19 mouse cellular contexts compared by ENCODE assay signal in genomic region chr1:170815287-170816004, GRCm38 (mm10). TPM values are rescaled to one million over a fixed set of nuclear protein-coding genes. Genes with fewer than 3 reads are reported as not detected.
DNase-seq lines count a peak whose midpoint lies in the region; TF ChIP-seq lines count a peak whose summit lies in the region.
"Had no signal": no experiment of that assay in that cellular context is flagged by ENCODE, and none has a peak within 500 bp of the region (broad histone marks: within the 10 kb centered on the region; RNA-seq: fewer than 3 reads in every experiment).

No protein-coding gene starts in this region.

- H3K27me3 ChIP-seq in small intestine, adult 2 months (ENCODE audit: control insufficient read depth, insufficient read depth, low read length), result no peaks in the 10 kb centered on the region
- H3K27me3 ChIP-seq: embryonic facial prominence, embryonic 12.5 days; forebrain, embryonic 15.5 days; heart, embryonic 15.5 days had no signal

- H3K27ac ChIP-seq in small intestine, adult 2 months (ENCODE audit: insufficient read depth, low read depth, low read length), result peak overlapping the region; percentile 79
- H3K27ac ChIP-seq: embryonic facial prominence, embryonic 12.5 days; forebrain, embryonic 15.5 days; heart, adult 2 months; heart, embryonic 15.5 days; hindbrain, embryonic 10.5 days; hindbrain, embryonic 14.5 days had no signal

- peak; percentile 66 for DNase-seq in heart, adult 11 months
- DNase-seq in heart, postnatal 25 days (ENCODE audit: low spot score), result no peak
- peak; percentile 65 for DNase-seq in kidney, adult 9 months
- no peak for DNase-seq in kidney, postnatal 14 days
- DNase-seq in adipocyte (ENCODE audit: low spot score), result peak; percentile 8
- DNase-seq in gastrocnemius, postnatal 36 days, result no peak
- DNase-seq: adrenal gland, postnatal 10 days; B cell, adult 2 months; cerebellum, adult 11-12 months; cerebellum, adult 9-10 months; cerebellum, postnatal 25 days; heart, adult 2 months; heart, postnatal 14 days had no signal

- no peak for TF ChIP-seq POLR2A in small intestine, adult 2 months (IDR thresholded peaks at IDR 0.05; ENCODE audit: low read depth, low read length)

- peaks cover 12% of the 10 kb centered on the region; the same call in 1 of the 2 replicates for H3K36me3 ChIP-seq in small intestine, adult 2 months (ENCODE audit: control insufficient read depth, insufficient read depth, low read length)
- H3K36me3 ChIP-seq: embryonic facial prominence, embryonic 12.5 days; forebrain, embryonic 15.5 days; hindbrain, embryonic 10.5 days had no signal

- no peak overlapping the region for H3K4me3 ChIP-seq in small intestine, adult 2 months (ENCODE audit: low read depth, low read length)
- H3K4me3 ChIP-seq: embryonic facial prominence, embryonic 12.5 days; forebrain, embryonic 15.5 days; heart, adult 2 months; heart, embryonic 15.5 days; hindbrain, embryonic 10.5 days had no signal

- TF ChIP-seq CTCF in small intestine, adult 2 months (IDR thresholded peaks at IDR 0.05; ENCODE audit: extremely low read depth, insufficient read length, insufficient replicate concordance, low read depth, low read length), result no peak

- 67% methylated on average over 2 of the region's 2 CpGs for WGBS in small intestine, adult 2 months

- intact Hi-C loops in heart, postnatal 25 days (cut with DNase I), result no loop called here
- intact Hi-C loops in gastrocnemius, postnatal 36 days (cut with DNase I), result no loop called here

- H3K4me1 ChIP-seq in small intestine, adult 2 months (ENCODE audit: control insufficient read depth, insufficient read depth, insufficient read length, low read length), result peaks cover 5% of the 10 kb centered on the region
- H3K4me1 ChIP-seq: embryonic facial prominence, embryonic 12.5 days; forebrain, embryonic 15.5 days; heart, embryonic 15.5 days; hindbrain, embryonic 10.5 days had no signal

RNA-seq across cellular contexts. Expression of gene Atf6, which starts 52.1 kb away (rescaled TPM):
- total RNA-seq in heart, postnatal 25 days (2021), result 10 to 100 TPM; 56.5 to 58.9 TPM
- 4.4 and 8.4 TPM in 2 replicates for polyA plus RNA-seq in small intestine, adult 2 months (2012; rRNA removed)
- total RNA-seq in gastrocnemius, postnatal 36 days (2021), result 10 to 100 TPM; 16.3 to 18.2 TPM

Comparison
In these comparisons a context has a peak if more than half of its experiments do, and no peak if none do; other contexts are left out.
1. DNase-seq: peak in heart, adult 11 months (single experiment), kidney, adult 9 months (single experiment) and adipocyte (single experiment); none in heart, postnatal 25 days (single experiment), kidney, postnatal 14 days (single experiment) and gastrocnemius, postnatal 36 days (0 of 2).